Mouse (Mus musculus): Measurements from ENCODE around the gene Kif7. TPM values are rescaled to one million over a fixed set of nuclear protein-coding genes. Genes with fewer than 3 reads are reported as not detected.

Kif7 gene
- 2.7 TPM for total RNA-seq (2023)

DNA sequence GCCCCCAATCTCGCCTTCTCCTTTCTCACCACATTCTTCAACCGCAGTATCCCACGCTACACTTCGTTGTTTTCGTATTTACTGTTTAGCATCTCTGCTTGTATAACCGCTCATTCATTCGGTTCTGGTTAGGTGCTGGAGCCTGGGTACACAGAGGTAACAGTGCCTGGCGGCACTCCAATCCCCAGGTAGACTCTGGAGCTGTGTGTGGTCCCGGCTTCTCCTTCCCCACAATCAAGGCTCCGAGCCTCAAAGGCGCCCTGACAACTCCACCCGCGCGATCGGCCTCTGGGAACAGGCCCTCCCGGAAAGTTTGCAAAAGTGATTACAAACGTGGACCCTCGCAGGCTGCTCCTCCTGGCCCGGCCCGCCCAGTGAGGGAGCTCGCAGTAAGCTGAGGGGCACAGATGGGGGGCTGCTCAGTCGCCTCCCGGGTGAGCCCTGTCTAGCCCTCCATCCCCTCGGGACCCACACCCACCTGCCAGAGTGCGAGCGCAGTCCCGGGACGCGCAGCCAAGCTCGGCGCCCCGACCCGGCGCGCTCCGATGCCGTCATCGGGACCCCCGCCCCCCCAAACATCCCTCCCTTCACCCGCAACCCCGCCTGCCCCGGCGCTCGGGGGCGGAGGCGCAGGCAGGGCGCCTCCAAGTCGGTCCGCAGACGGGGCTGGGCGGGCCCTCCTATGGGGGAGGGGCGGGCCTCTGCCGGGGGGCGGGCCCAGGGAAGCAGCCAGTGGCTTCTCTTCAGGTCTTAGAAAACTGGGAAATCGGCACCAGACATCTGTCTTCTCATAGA, at the start of gene Kif7:
Gene Kif7 (minus strand): TSS at position 534 of the 795 bp plus-strand sequence.

GRCm38 (mm10) chr7:79742659-79743536, 27.4 kb upstream of the Kif7 start, which contains the start of the genes Pex11a and Wdr93:
TSS of gene Pex11a (minus strand) at chr7:79743131.
TSS of gene Wdr93 (plus strand) at chr7:79743163.

GRCm38 (mm10) chr7:79732622-79733021, 17.1 kb upstream of the Kif7 start, which contains the start of gene Plin1:
TSS of gene Plin1 (minus strand) at chr7:79732903.

DNA sequence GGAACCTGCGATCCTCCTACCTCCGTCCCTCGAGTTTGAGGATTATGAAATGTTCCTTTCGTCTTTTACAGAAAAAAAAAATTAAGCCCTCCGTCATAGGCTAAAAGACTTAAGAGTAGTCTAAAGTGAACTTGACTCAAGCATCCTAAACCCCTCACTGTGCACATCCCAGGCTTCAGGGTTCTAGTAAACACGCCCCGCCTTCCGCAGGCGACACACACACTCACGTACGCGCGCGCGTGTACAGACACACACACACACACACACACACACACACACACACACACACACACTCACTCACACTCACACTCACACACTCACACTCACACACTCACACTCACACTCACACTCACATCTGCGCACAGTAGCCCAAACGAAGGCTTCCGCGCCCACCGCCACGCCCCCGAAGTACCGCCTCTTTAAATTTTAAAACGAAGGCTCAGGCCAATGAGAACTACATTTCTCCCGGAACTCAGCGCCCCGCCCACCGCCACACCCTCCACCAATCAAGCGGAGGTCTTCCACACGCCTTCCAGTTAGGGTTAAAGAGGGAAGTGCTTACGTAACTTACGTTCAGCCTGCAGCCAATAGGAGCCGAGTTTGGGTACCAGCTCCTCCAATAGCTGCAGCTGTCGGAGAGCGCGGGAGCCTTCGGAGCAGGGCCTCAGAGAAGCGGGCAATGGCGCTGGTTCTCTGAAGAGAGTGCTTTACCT, 55.8 kb downstream of the Kif7 start, which contains the start of gene Ticrr:
Gene Ticrr (plus strand): TSS at position 619 of the 713 bp plus-strand sequence.

Other genes starting within 250 kb of the Kif7 start
- 184 TPM for gene Polg, start 249.4 kb downstream of the Kif7 start, total RNA-seq (2023)
- not detected for gene Rhcg, start 98.1 kb downstream of the Kif7 start, total RNA-seq (2023)
- 0.53 TPM for gene Ticrr, start 55.5 kb downstream of the Kif7 start, total RNA-seq (2023)
- gene Plin1, start 17.2 kb upstream of the Kif7 start, total RNA-seq (2023): not detected
- 0.74 TPM for gene Pex11a, start 27.4 kb upstream of the Kif7 start, total RNA-seq (2023)
- gene Wdr93, start 27.4 kb upstream of the Kif7 start, total RNA-seq (2023): not detected
- gene Mesp1, start 78.1 kb upstream of the Kif7 start, total RNA-seq (2023): not detected
- gene Mesp2, start 95.0 kb upstream of the Kif7 start, total RNA-seq (2023): not detected
- gene Anpep, start 145.3 kb upstream of the Kif7 start, total RNA-seq (2023): 1.7 TPM
- 14.8 TPM for gene Ap3s2, start 204.9 kb upstream of the Kif7 start, total RNA-seq (2023)
- 0.33 TPM for gene Arpin, start 219.6 kb upstream of the Kif7 start, total RNA-seq (2023)

Data from CD4-positive naive resting alpha-beta T cell, adult 57 days (primary cell).